Mouse (Mus musculus): ENCODE data around the gene Pter. TPM values are rescaled to one million over a fixed set of nuclear protein-coding genes. Genes with fewer than 3 reads are reported as not detected.

Pter gene
- total RNA-seq, 1 experiment from 2014 or later: 2.8 TPM

DNA sequence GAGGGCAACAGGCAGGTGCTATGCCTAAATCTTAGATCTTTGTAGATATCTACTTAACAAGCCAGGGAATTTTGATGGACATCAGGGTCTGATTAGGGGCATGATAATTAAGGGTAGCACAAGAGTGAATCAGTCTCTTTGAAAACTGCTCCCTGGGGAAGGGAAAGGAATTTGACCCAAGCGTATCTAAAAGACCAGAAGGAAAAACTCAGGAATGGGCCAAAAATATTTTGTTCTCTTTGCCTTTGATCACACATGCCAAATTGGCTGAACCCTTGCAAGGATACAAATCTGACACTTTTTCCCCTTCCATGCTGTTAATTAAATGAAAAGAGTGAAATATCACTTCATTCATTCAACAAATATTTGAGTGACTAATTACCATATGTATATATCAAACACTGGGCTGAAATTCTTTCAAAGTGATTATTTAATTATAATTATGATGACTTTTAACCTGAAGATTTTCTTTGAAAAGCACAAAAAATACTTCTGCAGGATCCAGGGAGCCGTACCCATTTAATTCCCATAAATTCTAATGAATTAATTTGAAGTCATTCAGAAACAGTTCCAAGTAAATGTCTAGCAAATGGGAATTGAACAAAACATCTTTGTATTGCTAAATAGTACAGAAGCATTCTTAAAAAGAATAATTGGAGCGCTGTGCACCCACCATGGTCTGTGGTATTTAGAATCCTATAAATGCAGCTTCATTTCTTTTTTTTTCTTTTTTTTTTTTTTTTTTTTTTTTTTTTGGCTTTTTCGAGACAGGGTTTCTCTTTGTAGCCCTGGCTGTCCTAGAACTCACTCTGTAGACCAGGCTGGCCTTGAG, 61.3 kb downstream of the Pter start:
- ATAC-seq (replicated peaks; ENCODE audit: insufficient number of reproducible peaks, low FRiP score, low TSS enrichment, poor library complexity, severe bottlenecking): no peak

DNA sequence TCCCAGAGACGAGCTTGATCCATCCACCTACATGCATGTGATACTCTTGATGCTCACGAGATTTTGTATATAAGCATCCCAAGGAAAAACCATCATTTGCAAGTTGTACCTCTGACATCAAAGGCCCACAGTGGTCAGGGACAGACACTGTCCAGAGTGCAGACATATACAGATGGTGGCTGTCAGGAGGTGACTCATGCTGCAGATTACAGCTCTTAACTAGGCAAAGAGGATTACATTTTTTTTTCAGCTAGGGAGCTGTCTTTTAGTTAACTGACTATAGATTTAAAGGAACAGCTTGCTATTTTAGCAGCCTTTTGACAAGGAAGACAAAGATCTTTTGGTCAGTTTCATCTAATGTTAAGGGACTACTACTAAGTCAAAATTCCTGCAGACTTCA, 76.2 kb downstream of the Pter start:
- ATAC-seq (replicated peaks; ENCODE audit: insufficient number of reproducible peaks, low FRiP score, low TSS enrichment, poor library complexity, severe bottlenecking): no peak

DNA sequence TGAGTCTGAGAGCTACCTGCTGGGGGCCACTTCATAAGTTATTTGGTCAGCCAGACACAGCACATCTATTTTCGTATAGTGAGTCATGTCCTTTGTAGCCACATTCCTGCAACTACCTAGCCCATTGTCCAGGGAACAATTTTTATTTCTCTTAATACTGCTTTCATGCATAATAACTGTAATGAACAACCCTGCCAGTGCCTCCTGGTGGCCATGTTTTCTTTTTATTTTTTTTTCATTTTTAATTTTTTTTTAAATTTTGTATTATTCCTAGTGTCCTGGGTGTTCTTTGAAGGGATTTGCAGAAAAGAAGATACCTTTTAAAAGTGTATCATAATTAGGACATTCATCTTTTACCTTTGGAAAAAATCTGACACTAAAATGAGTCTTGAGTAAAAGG, 84.6 kb downstream of the Pter start:
- no peak for ATAC-seq (replicated peaks; ENCODE audit: insufficient number of reproducible peaks, low FRiP score, low TSS enrichment, poor library complexity, severe bottlenecking)

DNA sequence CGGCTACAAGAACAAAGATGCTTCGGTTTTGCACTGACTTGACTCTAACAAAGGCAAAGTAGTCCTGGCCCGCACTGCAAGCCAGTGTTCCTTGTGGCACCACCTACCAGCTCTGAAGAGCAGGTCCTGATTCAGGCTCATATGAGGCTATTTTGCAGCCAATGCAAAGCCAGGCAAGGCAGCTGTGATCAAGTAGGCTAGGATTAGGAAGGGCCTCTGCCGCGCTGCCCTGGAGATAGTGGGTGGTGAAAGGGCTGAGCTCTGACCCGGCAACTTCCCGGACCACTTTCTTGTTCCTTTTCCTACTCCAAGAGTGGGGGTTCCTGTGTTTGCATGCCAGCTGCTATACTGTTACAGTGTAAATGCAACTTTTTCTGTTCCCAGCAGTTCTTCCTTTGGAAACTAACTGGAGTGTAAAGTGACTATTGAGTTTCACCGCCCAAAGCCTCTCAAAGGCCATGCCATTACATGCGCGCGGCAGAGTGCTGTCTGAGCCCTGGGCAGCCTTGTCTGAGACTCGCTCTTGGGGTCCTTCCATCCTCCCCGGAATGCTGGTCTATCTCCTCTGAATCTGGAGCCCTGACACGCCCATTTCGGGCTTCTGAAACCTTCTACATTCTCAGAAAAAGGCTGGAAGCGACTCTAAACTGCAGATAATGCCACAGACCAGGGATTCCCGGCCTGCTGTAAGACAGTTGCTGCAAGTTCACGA, 85.6 kb downstream of the Pter start:
- no peak for ATAC-seq (replicated peaks; ENCODE audit: insufficient number of reproducible peaks, low FRiP score, low TSS enrichment, poor library complexity, severe bottlenecking)

DNA sequence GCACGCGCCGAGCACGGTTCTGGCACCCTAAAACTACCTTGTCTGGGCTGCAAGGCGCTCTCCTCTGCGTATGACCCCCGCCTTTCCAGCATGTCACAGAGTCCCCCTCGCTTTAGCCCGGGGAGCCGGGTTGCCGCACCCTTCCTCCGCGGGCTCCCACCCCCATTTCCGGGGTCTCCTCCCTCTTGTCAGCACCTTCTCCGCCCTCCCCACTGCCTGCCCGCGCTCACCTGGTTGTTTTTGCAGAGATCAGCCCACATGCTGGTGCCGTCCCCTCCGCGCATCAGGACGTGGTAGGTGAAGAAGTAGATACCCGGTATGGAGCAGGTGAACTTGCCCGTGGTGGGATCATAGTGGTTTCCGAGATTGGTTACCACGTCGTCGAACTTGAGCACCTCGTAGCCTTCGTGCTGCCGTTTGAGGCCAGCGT, 86.2 kb downstream of the Pter start:
- ATAC-seq (replicated peaks; ENCODE audit: insufficient number of reproducible peaks, low FRiP score, low TSS enrichment, poor library complexity, severe bottlenecking): no peak

DNA sequence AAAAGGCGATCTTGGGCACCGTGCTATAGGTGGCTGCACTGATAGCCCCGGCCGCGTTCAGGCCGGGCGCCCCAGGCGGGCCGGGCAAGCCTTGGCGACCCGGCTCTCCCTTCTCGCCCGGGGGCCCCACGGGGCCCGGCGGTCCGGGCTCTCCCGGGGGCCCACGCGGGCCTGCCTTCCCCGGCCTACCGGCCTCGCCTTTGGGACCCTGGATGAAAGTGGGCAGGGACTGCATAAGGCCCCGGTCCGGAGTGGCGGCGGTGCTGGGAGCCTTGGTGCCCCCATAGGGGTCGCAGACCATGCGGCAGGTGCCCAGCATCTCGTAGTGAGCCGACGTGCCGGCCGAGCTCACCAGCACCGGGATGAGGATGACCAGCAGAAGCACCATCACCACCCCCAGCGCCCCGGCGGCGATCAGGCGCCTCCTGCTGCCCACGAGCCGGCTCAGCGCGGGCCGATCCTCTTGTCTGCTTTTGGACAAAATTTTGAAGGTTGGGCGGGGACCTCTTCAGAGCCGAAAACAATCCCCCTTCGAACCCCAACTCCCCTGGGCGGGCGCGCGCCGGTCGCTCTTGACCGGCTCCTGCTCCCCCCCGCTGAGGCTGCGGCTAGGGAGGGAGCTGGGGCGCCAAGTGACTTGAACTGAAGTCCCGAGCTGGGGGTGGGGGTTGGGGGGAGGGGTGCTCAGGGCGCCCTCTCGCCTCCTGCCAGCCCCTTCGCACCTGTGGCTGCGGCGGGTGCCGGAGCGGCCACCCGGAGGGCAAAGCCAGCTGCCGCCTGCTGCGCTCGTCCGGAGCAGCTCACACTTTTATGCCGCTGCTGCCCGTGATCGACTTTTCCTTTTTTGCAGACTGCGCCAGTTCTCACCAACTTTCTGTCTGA, 86.9 kb downstream of the Pter start:
- ATAC-seq (replicated peaks; ENCODE audit: insufficient number of reproducible peaks, low FRiP score, low TSS enrichment, poor library complexity, severe bottlenecking): no peak

DNA sequence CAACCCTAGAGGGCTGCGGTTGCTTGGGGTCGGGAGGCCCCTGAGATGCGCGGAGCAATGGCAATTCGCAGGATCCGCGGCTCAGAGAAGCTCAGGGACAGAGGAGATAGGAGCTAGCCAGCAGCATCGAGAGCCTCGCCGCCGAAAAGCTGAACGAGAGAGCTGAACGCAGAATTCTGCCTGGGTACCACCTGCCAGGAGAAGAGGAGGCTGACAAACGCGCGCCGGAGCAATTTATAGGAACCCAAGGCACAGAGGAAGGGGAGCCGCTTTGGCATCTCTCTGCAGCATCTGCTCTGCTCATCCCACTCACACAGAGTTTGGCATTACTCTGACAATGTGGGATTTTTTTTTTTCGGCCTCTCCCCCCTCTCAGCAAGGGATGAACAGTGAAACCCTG, 87.6 kb downstream of the Pter start, which contains the start of gene C1ql3:
TSS of gene C1ql3 (minus strand) at position 335 of the 400 bp plus-strand sequence.
- no peak for ATAC-seq (replicated peaks; ENCODE audit: insufficient number of reproducible peaks, low FRiP score, low TSS enrichment, poor library complexity, severe bottlenecking)

DNA sequence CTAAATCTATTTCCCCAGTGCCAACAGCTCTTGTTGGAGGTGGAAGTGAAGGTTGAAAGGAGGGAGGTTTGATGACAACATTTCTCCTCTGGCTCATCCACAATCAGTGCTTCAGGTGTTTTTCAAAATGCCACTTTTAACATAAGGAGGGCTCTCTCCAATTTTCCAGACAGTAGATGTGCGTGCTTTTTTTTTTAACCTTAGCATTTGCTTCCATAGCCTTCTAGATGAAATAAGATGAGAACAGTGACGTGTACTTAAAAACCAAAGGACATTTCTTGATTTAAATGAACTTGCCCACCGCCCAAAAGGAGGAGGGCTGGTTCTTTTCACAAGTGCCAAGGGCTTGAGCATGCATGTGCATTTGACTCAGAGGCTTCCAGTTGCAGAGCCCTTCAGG, 88.1 kb downstream of the Pter start:
- no peak for ATAC-seq (replicated peaks; ENCODE audit: insufficient number of reproducible peaks, low FRiP score, low TSS enrichment, poor library complexity, severe bottlenecking)

DNA sequence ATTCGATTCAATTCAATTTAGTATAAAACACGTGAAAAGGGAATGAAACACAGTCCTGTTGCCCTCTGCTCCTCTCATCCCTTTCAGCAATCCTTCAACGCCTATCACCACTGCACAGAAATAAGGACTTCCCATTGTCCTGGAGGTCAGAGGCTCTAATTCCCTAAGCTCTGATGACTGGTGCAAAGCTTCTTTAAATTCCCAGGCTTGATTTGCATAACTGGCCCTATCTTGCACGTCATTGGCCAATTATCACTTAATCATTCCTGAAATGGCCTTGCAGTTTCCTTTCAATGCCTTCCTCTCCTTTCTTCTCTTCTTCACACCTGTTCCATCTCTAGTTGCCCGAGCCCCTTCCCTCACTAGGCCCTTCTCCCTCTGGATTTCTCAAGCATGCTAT, 94.5 kb downstream of the Pter start:
- no peak for ATAC-seq (replicated peaks; ENCODE audit: insufficient number of reproducible peaks, low FRiP score, low TSS enrichment, poor library complexity, severe bottlenecking)

DNA sequence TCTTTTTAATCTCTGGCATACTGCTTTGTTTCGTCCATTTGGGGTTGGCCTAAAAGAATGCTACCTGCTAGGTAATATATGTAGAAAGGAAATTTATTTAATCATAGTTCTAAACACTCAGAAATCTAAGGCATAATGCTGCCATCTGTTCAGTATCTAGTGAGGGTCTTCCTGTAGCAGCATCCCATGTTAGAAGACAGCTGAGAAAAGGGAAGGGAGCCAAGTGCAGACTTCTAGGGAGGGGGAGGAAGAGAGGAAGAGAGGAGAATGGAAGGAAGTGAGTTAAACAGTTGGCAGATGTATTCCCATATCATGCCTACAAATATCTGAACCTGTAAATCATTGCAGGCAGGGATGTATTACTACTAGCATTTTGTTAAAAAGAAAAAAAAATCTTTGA, 95.0 kb downstream of the Pter start:
- ATAC-seq (replicated peaks; ENCODE audit: insufficient number of reproducible peaks, low FRiP score, low TSS enrichment, poor library complexity, severe bottlenecking): no peak

DNA sequence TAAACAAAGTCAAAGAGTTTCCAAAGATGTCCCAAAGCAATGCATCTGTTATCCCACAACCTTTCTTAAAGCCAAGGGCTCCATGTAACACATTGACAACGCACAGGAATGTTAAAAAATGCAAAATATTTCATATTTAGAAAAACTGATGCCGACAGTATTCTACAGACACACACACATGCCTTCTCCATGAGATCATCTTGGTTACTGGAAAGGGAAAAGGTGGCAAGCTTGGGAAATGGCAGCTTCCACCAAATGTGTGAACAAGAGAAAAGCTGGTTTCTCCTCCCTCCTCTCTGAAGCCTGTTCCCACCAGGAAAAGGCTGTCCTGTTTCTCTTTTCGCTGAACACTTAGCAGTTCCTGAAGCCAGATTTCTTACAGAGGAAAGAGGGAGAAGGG, 114.9 kb downstream of the Pter start:
- no peak for ATAC-seq (replicated peaks; ENCODE audit: insufficient number of reproducible peaks, low FRiP score, low TSS enrichment, poor library complexity, severe bottlenecking)

DNA sequence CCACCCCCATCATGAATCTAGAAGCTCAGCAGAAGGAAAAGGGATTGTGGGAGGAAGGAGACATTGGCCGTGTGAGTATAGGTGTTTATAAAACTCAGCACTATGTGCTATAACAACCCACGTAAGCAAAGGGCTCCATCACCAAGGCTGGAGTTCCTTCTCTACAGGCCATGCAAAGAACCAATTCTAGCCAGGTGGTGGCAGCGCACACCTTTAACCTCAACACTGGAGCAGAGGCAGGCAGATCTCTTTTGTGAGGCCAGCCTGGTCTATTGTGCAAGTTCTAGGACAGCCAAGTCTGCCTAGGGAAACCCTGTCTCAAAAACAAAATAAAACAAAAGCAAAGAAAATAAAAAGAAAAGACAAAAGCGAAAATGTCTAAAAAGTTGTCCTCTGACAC, 115.9 kb downstream of the Pter start:
- no peak for ATAC-seq (replicated peaks; ENCODE audit: insufficient number of reproducible peaks, low FRiP score, low TSS enrichment, poor library complexity, severe bottlenecking)

DNA sequence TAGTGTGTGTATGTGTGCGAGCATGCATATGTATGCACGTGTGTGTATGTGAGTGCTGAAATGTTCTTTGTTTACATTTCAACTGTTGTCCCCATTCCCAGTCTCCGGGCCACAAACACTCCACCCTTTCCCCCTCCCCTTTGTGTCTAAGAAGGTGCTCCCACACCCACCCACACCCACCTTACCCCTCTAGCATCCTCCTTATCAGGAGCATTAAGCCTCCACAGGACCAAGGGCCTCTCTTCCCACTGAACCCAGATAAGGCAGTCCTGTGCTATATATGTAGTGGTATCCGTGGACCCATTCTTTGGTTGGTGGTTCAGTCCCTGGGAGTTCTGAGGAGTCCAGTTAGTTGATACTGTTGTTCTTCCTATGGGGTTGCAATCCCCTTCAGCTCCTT, 120.7 kb downstream of the Pter start:
- no peak for ATAC-seq (replicated peaks; ENCODE audit: insufficient number of reproducible peaks, low FRiP score, low TSS enrichment, poor library complexity, severe bottlenecking)

DNA sequence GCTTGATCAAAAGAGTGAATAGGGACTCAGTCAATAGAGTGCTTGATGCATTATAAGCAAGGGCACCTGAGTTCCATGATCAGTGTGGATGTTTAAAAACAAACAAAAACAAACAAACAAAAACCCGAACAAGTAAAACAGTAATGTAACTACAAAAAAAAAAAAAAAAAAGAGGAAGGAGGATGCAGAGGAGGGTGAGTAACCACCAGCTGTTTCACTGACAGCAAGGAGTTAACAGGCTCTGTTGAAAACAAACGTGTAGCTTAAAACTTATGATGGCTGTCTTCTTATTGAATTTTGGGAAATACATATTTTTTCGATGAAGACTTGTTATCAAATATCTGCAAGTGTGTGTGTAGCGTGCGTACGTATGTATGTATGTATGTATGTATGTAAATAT, 124.8 kb downstream of the Pter start:
- no peak for ATAC-seq (replicated peaks; ENCODE audit: insufficient number of reproducible peaks, low FRiP score, low TSS enrichment, poor library complexity, severe bottlenecking)

Other genes with a start within 250 kb of the Pter start
- 0.68 TPM in 1 of 3 replicates, not detected in the others for gene C1ql3, start 87.8 kb downstream of the Pter start, total RNA-seq (2017)